Mouse (Mus musculus) limb, embryonic 15.5 days (tissue): ENCODE measurements around the gene Fgfr2. TPM values are rescaled to one million over a fixed set of nuclear protein-coding genes. Genes with fewer than 3 reads are reported as not detected.
A peak's percentile ranks its signal among the peaks of the same experiment; 100 is the strongest.

ENCODE experiments used
- ATAC-seq: fragments of 200-750 bp; cut with Nextera tagmentation; 2 replicates; pipeline ENCODE4 v1.8.0; 2017; ENCODE audit warnings: low read depth, moderate TSS enrichment; ENCODE audit not compliant: insufficient number of reproducible peaks, low FRiP score, low TSS enrichment
- H3K27ac ChIP-seq: fragments of 300-500 bp; sonication (generic); 2 replicates; pipeline ENCODE4 v1.5.1; 2015; ENCODE audit warnings: moderate library complexity, mild to moderate bottlenecking, inconsistent platforms
- H3K27me3 ChIP-seq: fragments of 300-500 bp; sonication (generic); 2 replicates; pipeline ENCODE4 v1.6.1; 2015; ENCODE audit warnings: inconsistent platforms
- H3K36me3 ChIP-seq: fragments of 300-500 bp; sonication (generic); 2 replicates; pipeline ENCODE4 v1.6.1; 2015; ENCODE audit warnings: inconsistent platforms
- H3K4me1 ChIP-seq: fragments of 300-500 bp; sonication (generic); 2 replicates; pipeline ENCODE4 v1.6.1; 2015; ENCODE audit warnings: inconsistent platforms
- H3K4me2 ChIP-seq: fragments of 300-500 bp; sonication (generic); 2 replicates; pipeline ENCODE4 v1.6.1; 2015; ENCODE audit warnings: mild to moderate bottlenecking, inconsistent platforms
- H3K4me3 ChIP-seq: fragments of 300-500 bp; sonication (generic); 2 replicates; pipeline ENCODE4 v1.5.1; 2015; ENCODE audit warnings: mild to moderate bottlenecking, inconsistent platforms
- H3K9ac ChIP-seq: fragments of 300-500 bp; sonication (generic); 2 replicates; pipeline ENCODE4 v1.6.1; 2015; ENCODE audit warnings: inconsistent platforms
- H3K9me3 ChIP-seq: fragments of 300-500 bp; sonication (generic); 2 replicates; pipeline ENCODE4 v1.6.1; 2016; ENCODE audit warnings: inconsistent platforms
- WGBS: fragments of 180-500 bp; shearing (Covaris S2); methylation state at CpG from one replicate; pipeline ENCODE4 v1.1.7; 2015; 5-methylcytosine and 5-hydroxymethylcytosine counted together
- polyA plus RNA-seq: library from polyadenylated mRNA; unstranded; fragments of >200 nt; fragmentation: Nextera tagmentation; extraction: Ambion mirVana; gene quantifications from 2 replicates; pipeline ENCODE4 v1.2.1, GENCODE M21; 2015

The Fgfr2 gene
- polyA plus RNA-seq, 1 experiment from 2014 or later = 101 TPM

GRCm38 (mm10) chr7:132385456-132386130, 737.6 kb downstream of the Fgfr2 start:
- WGBS = 43% methylated on average over 7 of the region's 7 CpGs
- no peaks in the 10 kb centered on the region for H3K36me3 ChIP-seq
- no peak overlapping the region for H3K9ac ChIP-seq
- no peak overlapping the region for H3K4me3 ChIP-seq
- no peak for ATAC-seq
- no peak overlapping the region for H3K4me2 ChIP-seq
- no peaks in the 10 kb centered on the region for H3K9me3 ChIP-seq
- H3K4me1 ChIP-seq = peaks cover 23% of the 10 kb centered on the region; the same call in 1 of the 2 replicates
- H3K27me3 ChIP-seq = no peaks in the 10 kb centered on the region
- no peak overlapping the region for H3K27ac ChIP-seq

DNA sequence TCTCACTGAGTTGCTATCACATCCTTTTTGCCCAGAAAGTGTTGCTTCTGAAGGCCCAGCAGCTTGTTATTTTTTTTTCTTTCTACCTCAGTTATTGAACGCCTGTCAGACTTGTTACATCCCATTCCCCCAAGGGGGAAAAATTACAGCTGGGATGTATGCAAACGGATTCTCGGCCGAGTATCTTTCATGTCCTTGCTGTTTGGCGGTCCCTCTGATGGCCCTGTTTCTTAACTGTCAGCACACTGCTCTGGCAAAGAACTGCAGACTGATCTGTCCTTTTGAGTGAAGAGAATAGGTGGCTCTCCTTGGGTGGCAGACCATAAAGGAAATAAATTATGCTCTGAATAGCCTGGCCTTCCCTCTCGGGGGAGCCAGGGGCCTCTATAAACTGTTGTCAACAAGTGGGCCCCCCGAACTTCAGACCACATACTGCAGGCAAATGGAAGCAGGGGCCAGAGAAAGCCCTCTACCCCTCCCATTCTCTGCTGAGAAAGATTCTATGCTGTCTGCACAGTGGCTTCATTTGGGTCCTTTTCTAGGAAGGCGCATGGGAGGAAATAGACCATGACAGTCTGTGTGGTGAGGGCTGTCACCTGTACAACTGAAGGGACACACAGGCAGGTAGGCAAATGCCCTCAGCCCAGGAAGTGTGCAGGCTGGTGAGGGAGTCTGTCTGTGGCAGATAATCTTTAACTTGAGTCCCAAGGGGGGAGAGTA, 738.3 kb downstream of the Fgfr2 start:
- Histone ChIP-seq H3K9ac (no peak overlapping the region), H3K27ac (no peak overlapping the region), H3K27me3 (no peaks in the 10 kb centered on the region), H3K36me3 (no peaks in the 10 kb centered on the region), H3K4me3 (no peak overlapping the region), H3K4me1 (peaks cover 21% of the 10 kb centered on the region; the same call in 1 of the 2 replicates), H3K4me2 (no peak overlapping the region), H3K9me3 (no peaks in the 10 kb centered on the region)
- WGBS = 31% methylated on average over 8 of the region's 8 CpGs
- ATAC-seq = no peak

DNA sequence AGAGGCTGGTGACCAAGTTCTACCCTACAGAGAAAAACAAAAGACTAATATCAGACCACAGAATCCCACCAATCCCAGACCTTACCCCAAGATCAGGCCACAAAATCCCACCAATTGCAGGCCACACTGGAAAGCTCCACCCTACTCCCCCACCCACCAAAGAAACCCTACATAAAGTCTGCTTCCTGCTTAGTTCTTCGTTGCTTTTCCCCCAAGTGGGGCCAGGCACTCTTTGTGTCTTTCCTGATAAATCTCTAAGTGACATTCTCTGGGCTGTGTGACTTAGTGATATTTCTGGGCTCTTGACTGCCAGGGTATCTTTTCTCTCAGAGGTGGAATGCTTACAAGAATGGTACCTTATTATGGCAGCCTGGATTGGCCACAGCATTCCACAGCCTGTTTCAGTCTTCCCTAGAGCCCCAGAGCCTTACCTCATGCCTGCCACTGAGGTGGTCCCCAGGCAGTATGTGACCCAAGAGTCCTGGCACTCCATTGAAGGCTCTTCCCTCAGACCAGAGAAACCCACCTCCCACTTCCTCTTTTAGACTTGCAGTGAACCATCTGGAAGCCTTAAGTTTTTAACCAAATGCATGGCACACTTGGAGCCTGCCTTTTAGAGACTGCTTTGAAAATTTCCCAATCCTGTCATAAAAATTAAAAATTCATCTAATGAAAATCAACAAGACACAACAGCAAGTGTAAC, 742.4 kb downstream of the Fgfr2 start:
- Histone ChIP-seq H3K4me1 (0 out of 2 replicates have a peak, but pooled peaks cover 5% of the 10 kb centered on the region), H3K9me3 (no peaks in the 10 kb centered on the region), H3K27me3 (no peaks in the 10 kb centered on the region), H3K36me3 (no peaks in the 10 kb centered on the region), H3K9ac (no peak overlapping the region), H3K4me3 (no peak overlapping the region), H3K4me2 (no peak overlapping the region), H3K27ac (no peak overlapping the region)
- ATAC-seq = no peak
- WGBS = 32% methylated on average over 1 of the region's 1 CpGs

- no peak overlapping the region for H3K9ac ChIP-seq
- no peak overlapping the region for H3K4me3 ChIP-seq
- no peak for ATAC-seq
- H3K4me1 ChIP-seq = peaks cover 12% of the 10 kb centered on the region
- WGBS = 60% methylated on average over 6 of the region's 6 CpGs
- H3K27me3 ChIP-seq = no peaks in the 10 kb centered on the region
- H3K4me2 ChIP-seq = no peak overlapping the region
- H3K9me3 ChIP-seq = no peaks in the 10 kb centered on the region
- H3K36me3 ChIP-seq = no peaks in the 10 kb centered on the region
- H3K27ac ChIP-seq = no peak overlapping the region
These were observed 745.2 kb downstream of the Fgfr2 start for GRCm38 (mm10) chr7:132377913-132378312.

DNA sequence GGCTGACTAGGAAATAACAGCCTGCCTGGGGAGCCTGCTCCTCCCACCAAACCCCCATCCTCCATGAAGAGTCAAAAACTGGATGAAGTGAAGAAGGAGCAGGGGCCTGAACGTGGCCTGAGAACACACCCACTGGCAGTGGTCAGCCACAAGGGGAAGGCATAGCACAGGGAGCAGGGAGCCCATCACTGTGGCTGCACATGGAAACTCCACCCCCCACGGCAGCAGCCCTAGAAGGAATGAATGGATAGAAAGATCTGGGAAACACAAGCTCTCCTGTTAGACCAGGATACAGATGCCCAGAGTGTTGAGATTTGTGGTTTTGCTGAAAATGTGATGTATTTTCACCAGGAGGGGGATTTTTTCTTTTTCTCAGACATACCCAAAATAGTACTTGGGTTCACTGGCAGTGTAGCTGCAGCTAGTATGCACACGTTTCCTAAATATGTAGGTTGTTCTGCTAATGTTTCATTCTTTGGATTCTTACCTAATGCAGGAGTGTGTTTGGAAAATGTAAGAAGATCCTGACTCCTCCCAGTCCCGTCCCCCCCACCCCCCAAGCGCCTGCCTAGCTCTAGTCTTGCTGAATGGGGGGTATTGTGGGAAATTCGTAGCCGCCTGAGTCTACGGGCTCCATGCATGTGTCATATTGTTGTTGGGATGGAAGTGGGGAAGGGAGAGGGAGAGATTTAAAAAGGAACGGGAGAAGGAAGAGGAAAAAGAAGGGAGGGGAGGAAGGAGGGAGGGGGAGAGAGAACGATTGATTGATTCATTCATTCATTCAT, 749.4 kb downstream of the Fgfr2 start:
- Histone ChIP-seq H3K9me3 (no peaks in the 10 kb centered on the region), H3K4me1 (peaks cover 30% of the 10 kb centered on the region), H3K9ac (no peak overlapping the region), H3K36me3 (no peaks in the 10 kb centered on the region), H3K27ac (peak overlapping the region; percentile 62), H3K4me2 (no peak overlapping the region), H3K4me3 (no peak overlapping the region), H3K27me3 (no peaks in the 10 kb centered on the region)
- WGBS = 42% methylated on average over 10 of the region's 10 CpGs
- ATAC-seq = peak; percentile 79

DNA sequence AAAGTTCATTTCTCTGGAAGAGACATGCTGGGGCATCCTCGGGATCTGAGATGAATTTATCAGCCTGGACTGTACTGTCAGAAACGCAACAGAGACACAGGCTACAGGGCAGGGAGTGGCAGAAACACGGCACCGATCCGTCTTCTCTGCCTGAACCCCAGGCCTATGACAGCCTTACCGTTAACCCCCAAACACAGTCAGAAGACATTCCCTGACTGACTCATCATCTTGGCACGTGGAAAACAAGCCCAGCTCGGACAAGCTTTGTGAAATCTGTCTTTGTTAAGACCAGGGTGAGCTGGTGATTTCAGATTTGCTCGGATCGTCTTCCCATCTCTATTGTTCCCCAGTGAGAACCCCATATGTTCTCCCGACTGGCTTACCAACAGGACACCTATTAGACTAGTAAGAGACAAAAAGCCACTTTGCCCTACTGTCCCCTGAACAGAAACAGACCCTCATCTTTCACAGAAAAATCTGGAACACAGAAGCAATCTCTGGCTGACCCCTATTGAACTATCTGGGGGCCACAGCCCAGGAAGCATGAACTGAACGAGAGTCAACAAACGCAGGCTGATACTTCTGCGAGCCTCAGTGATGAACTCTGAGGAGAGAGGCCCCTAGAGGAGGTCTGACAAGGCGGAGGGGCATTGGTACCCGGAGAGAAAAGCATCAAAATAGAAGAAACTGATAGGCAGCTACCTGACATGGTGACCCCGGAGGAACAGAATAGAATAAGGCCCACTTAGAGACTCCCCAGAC, 750.2 kb downstream of the Fgfr2 start:
- H3K4me1 ChIP-seq = peaks cover 37% of the 10 kb centered on the region
- no peaks in the 10 kb centered on the region for H3K36me3 ChIP-seq
- no peak overlapping the region for H3K9ac ChIP-seq
- ATAC-seq = no peak
- WGBS = 47% methylated on average over 17 of the region's 17 CpGs
- H3K9me3 ChIP-seq = no peaks in the 10 kb centered on the region
- no peak overlapping the region for H3K4me2 ChIP-seq
- no peak overlapping the region for H3K4me3 ChIP-seq
- no peaks in the 10 kb centered on the region for H3K27me3 ChIP-seq
- H3K27ac ChIP-seq = peak overlapping the region; percentile 62

DNA sequence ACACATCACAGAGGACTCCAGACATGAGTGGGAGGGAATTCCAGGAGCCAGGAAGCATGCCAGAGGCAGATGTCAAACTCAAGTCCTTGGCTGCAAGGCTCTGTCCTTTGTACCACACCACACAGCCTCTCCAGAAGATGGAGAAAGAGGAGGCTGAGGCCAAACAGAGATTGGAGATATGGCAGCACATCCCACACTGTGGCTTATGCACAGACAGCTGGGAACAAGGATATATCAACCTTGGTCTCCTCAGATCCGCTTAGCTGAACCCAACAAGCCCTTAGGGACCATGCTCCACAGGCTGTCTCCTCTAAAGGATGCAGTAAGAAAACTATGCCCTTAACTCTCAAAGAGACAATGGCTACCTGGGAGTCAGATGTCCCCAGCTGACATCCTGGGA, 751.3 kb downstream of the Fgfr2 start:
- Histone ChIP-seq H3K4me1 (peaks cover 37% of the 10 kb centered on the region), H3K9ac (no peak overlapping the region), H3K4me2 (no peak overlapping the region), H3K36me3 (no peaks in the 10 kb centered on the region), H3K27me3 (no peaks in the 10 kb centered on the region), H3K4me3 (no peak overlapping the region), H3K27ac (no peak overlapping the region), H3K9me3 (no peaks in the 10 kb centered on the region)
- 61% methylated on average over 1 of the region's 1 CpGs for WGBS
- ATAC-seq = no peak

DNA sequence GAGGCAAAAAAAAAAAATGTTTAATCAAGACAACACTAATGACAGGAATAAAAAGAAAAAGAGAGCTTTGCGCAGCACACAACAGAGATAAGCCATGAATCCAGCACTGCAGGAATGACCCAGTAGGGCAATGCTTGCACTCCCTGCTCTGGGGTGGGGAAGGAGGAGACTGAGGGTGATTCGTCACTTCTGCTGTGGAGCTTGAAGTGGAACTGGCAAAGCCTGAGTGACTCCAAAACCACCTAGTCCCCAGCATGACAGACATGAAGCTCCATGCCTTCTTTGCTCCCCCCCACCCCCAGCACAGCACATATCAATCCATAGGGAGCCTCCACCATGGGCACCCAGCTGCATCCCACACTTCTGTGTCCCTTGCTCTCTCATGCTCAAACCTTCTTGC, 753.4 kb downstream of the Fgfr2 start:
- no peak for ATAC-seq
- H3K9me3 ChIP-seq = no peaks in the 10 kb centered on the region
- H3K9ac ChIP-seq = no peak overlapping the region
- H3K27me3 ChIP-seq = no peaks in the 10 kb centered on the region
- no peaks in the 10 kb centered on the region for H3K36me3 ChIP-seq
- peaks cover 40% of the 10 kb centered on the region for H3K4me1 ChIP-seq
- no peak overlapping the region for H3K4me2 ChIP-seq
- no peak overlapping the region for H3K4me3 ChIP-seq
- no peak overlapping the region for H3K27ac ChIP-seq
- whole genome bisulfite sequencing = 75% methylated on average over 2 of the region's 2 CpGs

DNA sequence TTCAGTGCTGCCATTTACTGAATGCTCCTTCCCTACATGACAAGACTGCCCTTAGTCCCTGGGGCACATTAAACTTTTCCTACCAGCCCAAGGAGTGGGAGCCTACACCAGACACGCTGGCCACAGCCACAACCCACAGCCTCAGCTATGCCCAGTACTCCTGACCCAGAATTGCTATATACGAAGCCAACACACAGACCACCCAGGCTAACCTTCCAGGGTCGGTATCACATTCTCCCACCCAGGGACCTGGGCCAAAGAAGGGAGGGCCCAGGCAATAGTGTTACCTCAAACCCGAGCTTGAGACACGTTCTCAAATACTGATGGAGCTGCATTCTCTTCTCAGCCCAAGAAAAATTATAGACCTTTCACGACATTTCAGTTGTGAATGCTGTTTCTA, 754.3 kb downstream of the Fgfr2 start:
- Histone ChIP-seq H3K4me1 (peaks cover 37% of the 10 kb centered on the region), H3K9ac (no peak overlapping the region), H3K27ac (peak overlapping the region; percentile 34), H3K27me3 (no peaks in the 10 kb centered on the region), H3K4me2 (no peak overlapping the region), H3K36me3 (no peaks in the 10 kb centered on the region), H3K9me3 (no peaks in the 10 kb centered on the region), H3K4me3 (no peak overlapping the region)
- ATAC-seq = 0 out of 2 replicates have a peak, but pooled peaks have one; percentile 15
- 34% methylated on average over 6 of the region's 6 CpGs for WGBS

DNA sequence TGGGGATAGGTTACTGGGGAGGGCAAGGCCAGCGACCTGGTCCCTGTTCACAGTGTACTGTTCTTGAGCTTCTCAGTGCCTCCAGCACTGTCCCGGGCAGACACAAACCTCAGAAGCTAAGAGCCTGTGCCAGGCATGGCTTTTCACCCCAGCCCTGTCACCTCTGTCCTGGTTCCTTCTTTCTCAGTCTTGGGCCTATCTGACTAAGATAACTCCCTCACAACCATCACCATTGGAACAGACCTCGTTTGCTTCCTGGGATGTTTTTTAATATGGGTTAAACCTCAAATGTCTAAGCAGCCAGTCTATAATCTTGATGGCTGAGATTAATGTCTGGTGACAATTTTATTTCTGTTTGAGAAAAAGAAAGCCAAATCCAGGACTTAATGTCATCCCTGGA, 755.8 kb downstream of the Fgfr2 start:
- ATAC-seq = no peak
- H3K36me3 ChIP-seq = no peaks in the 10 kb centered on the region
- WGBS = 79% methylated on average over 3 of the region's 3 CpGs
- H3K27ac ChIP-seq = no peak overlapping the region
- no peak overlapping the region for H3K9ac ChIP-seq
- H3K4me2 ChIP-seq = no peak overlapping the region
- H3K4me1 ChIP-seq = peaks cover 24% of the 10 kb centered on the region
- H3K27me3 ChIP-seq = no peaks in the 10 kb centered on the region
- no peak overlapping the region for H3K4me3 ChIP-seq
- H3K9me3 ChIP-seq = no peaks in the 10 kb centered on the region

GRCm38 (mm10) chr7:132365703-132366384, 757.3 kb downstream of the Fgfr2 start:
- Histone ChIP-seq H3K4me3 (no peak overlapping the region), H3K9ac (no peak overlapping the region), H3K4me1 (peaks cover 20% of the 10 kb centered on the region), H3K27ac (no peak overlapping the region), H3K36me3 (no peaks in the 10 kb centered on the region), H3K4me2 (no peak overlapping the region), H3K9me3 (no peaks in the 10 kb centered on the region), H3K27me3 (no peaks in the 10 kb centered on the region)
- ATAC-seq = no peak
- WGBS = 79% methylated on average over 5 of the region's 5 CpGs
